Mouse (Mus musculus) kidney, adult 2 months (tissue): ENCODE results near the gene Cbr3.

ENCODE experiments used
- CTCF ChIP-seq: fragments of 200-500 bp; conservative IDR thresholded peaks from 2 replicates; pipeline ENCODE4 v1.5.1; 2011; ENCODE audit warnings: low read depth, mild to moderate bottlenecking, control low read depth, low read length, moderate library complexity, mixed read lengths; ENCODE audit not compliant: insufficient read depth, insufficient read length
- POLR2A ChIP-seq: fragments of 200-500 bp; IDR thresholded peaks from one replicate; pipeline ENCODE4 v1.6.1; 2011; ENCODE audit warnings: low read depth, low read length, control low read depth

GRCm38 (mm10) chr16:93686945-93687344 lies 3.9 kb downstream of the Cbr3 start:
- no peak for TF ChIP-seq POLR2A
- TF ChIP-seq CTCF = peak; percentile 19; the same call in 1 of the 2 replicates
